Mouse (Mus musculus) midbrain, embryonic 15.5 days (tissue): Measurements from ENCODE around the gene Gm9821. TPM values are rescaled to one million over a fixed set of nuclear protein-coding genes. Genes with fewer than 3 reads are reported as not detected.
A peak's percentile ranks its signal among the peaks of the same experiment; 100 is the strongest.

Experiments
- ATAC-seq: fragments of 200-750 bp; cut with Nextera tagmentation; replicated peaks from 2 replicates; pipeline ENCODE4 v1.8.0; 2017; ENCODE audit warnings: moderate TSS enrichment
- H3K27ac ChIP-seq: fragments of 300-500 bp; sonication (generic); 2 replicates; pipeline ENCODE4 v1.5.1; 2015; ENCODE audit warnings: mild to moderate bottlenecking, inconsistent platforms
- H3K27me3 ChIP-seq: fragments of 300-500 bp; sonication (generic); replicated peaks from 2 replicates; pipeline ENCODE4 v1.6.1; 2015; ENCODE audit warnings: inconsistent platforms
- H3K36me3 ChIP-seq: fragments of 300-500 bp; sonication (generic); replicated peaks from 2 replicates; pipeline ENCODE4 v1.6.1; 2015; ENCODE audit warnings: inconsistent platforms
- H3K4me1 ChIP-seq: fragments of 300-500 bp; sonication (generic); 2 replicates; pipeline ENCODE4 v1.6.1; 2015; ENCODE audit warnings: inconsistent platforms
- H3K4me2 ChIP-seq: fragments of 300-500 bp; sonication (generic); 2 replicates; pipeline ENCODE4 v1.6.1; 2015; ENCODE audit warnings: inconsistent platforms, mild to moderate bottlenecking, moderate library complexity
- H3K4me3 ChIP-seq: fragments of 300-500 bp; sonication (generic); 2 replicates; pipeline ENCODE4 v1.5.1; 2015; ENCODE audit warnings: mild to moderate bottlenecking, inconsistent platforms
- H3K9ac ChIP-seq: fragments of 300-500 bp; sonication (generic); 2 replicates; pipeline ENCODE4 v1.6.1; 2015; ENCODE audit warnings: mild to moderate bottlenecking, inconsistent platforms
- H3K9me3 ChIP-seq: fragments of 300-500 bp; sonication (generic); 2 replicates; pipeline ENCODE4 v1.6.1; 2016; ENCODE audit warnings: inconsistent platforms
- WGBS: fragments of 180-500 bp; shearing (Covaris S2); methylation state at CpG from one replicate; pipeline ENCODE4 v1.1.7; 2015; ENCODE audit warnings: mixed read lengths; 5-methylcytosine and 5-hydroxymethylcytosine counted together
- polyA plus RNA-seq: library from polyadenylated mRNA; unstranded; fragments of >200 nt; fragmentation: Nextera tagmentation; extraction: Ambion mirVana; gene quantifications from 2 replicates; pipeline ENCODE4 v1.2.1, GENCODE M21; 2015

Gene Gm9821
- polyA plus RNA-seq, 1 experiment from 2014 or later: 0.31 TPM

GRCm38 (mm10) chr2:91917096-91917495, 28.4 kb upstream of the Gm9821 start:
- no peak overlapping the region for H3K4me2 ChIP-seq
- H3K4me1 ChIP-seq: peaks cover 12% of the 10 kb centered on the region
- 92% methylated on average over 7 of the region's 7 CpGs for WGBS
- peaks cover 40% of the 10 kb centered on the region for H3K36me3 ChIP-seq
- H3K27ac ChIP-seq: no peak overlapping the region
- H3K9me3 ChIP-seq: no peaks in the 10 kb centered on the region
- H3K4me3 ChIP-seq: no peak overlapping the region
- ATAC-seq: no peak
- H3K27me3 ChIP-seq: peaks cover 21% of the 10 kb centered on the region
- no peak overlapping the region for H3K9ac ChIP-seq

DNA sequence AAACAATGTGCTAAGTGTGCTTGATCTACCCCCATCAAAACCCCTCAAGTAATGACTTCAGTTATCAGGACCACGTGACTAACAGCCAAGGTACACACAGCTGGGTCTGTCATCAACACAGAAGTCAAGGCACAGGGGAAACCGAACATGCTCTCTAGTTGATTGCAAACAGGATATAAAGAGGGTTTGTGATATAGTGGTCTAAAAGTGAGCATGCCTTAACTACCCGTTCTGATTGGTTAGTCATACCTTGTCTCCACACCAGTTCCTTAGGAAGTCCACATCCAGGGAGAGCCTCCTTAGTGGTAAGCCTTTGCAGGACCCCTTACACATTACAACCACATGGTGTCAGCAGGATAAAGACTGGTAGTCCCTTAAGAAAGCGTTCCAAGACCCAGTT, 25.4 kb upstream of the Gm9821 start:
- Histone ChIP-seq H3K27ac (no peak overlapping the region), H3K36me3 (peaks cover 25% of the 10 kb centered on the region), H3K27me3 (peaks cover 49% of the 10 kb centered on the region), H3K4me2 (no peak overlapping the region), H3K9me3 (no peaks in the 10 kb centered on the region), H3K4me1 (peaks cover 27% of the 10 kb centered on the region), H3K4me3 (no peak overlapping the region), H3K9ac (no peak overlapping the region)
- ATAC-seq: no peak
- 83% methylated on average over 4 of the region's 4 CpGs for WGBS

- Histone ChIP-seq H3K27me3 (peaks cover 56% of the 10 kb centered on the region), H3K9me3 (no peaks in the 10 kb centered on the region), H3K4me2 (peak overlapping the region; percentile 95), H3K36me3 (peaks cover 25% of the 10 kb centered on the region), H3K4me1 (peaks cover 27% of the 10 kb centered on the region), H3K27ac (no peak overlapping the region), H3K9ac (peak overlapping the region; percentile 52), H3K4me3 (peak overlapping the region; percentile 73)
- peak; percentile 27 for ATAC-seq
- 6% methylated on average over 31 of the region's 31 CpGs for WGBS
These were observed 24.2 kb upstream of the Gm9821 start for GRCm38 (mm10) chr2:91921181-91921789.

DNA sequence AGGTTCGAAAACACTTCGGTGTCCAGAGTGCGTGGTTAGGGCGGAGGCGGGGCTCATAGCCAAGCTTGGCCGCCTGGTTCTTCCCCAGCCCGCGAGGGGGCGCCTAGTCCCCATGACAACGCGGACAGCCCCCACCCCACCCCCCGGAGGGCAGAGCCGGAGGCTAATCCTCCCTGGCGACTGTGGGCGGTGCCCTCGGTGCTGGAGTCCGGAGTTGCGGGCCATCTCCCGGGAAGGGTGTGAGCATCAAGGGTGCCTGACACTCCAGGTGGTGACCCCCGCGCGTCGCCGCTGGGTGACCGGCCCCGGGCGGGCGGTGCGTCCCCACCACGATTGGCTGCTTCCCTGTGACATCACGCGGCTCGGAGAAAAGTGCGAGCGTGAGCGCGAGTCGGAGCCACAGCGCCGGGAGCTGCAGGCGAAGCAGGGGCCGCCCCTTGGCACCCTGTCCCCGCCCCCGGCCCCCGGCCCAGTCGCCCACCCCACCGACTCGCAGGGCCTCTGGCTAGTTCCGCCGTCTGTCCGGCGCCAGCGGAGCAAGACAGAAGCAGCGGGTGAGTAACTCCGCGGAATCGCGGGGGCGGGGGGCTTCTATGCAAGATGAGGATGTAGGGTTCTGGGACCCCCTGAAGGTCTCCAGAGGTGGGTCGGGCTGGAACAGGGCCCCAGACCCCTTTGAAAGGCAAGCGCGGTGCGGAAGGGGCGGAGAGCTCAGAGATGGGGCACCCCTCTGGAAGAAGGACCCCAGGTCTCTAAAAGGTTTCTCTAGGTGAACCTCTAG, 23.5 kb upstream of the Gm9821 start:
- no peaks in the 10 kb centered on the region for H3K9me3 ChIP-seq

GRCm38 (mm10) chr2:91922586-91923414, 22.7 kb upstream of the Gm9821 start:
- Histone ChIP-seq H3K27me3 (peaks cover 56% of the 10 kb centered on the region), H3K4me2 (peak overlapping the region; percentile 95), H3K9me3 (no peaks in the 10 kb centered on the region), H3K4me1 (peaks cover 27% of the 10 kb centered on the region), H3K36me3 (peaks cover 15% of the 10 kb centered on the region), H3K27ac (no peak overlapping the region), H3K9ac (no peak overlapping the region), H3K4me3 (peak overlapping the region; percentile 73)
- 0 out of 2 replicates have a peak, but pooled peaks have one; percentile 3 for ATAC-seq
- 2% methylated on average over 37 of the region's 37 CpGs for WGBS

More for the DNA sequence above, 23.5 kb upstream of the Gm9821 start:
- WGBS: under 1% methylated on average over 64 of the region's 64 CpGs
- Histone ChIP-seq H3K27me3 (peaks cover 56% of the 10 kb centered on the region), H3K27ac (no peak overlapping the region), H3K4me1 (peaks cover 27% of the 10 kb centered on the region), H3K36me3 (peaks cover 20% of the 10 kb centered on the region), H3K9ac (peak overlapping the region; percentile 52), H3K4me2 (peak overlapping the region; percentile 95), H3K4me3 (peak overlapping the region; percentile 73)
- peak; percentile 69 for ATAC-seq

DNA sequence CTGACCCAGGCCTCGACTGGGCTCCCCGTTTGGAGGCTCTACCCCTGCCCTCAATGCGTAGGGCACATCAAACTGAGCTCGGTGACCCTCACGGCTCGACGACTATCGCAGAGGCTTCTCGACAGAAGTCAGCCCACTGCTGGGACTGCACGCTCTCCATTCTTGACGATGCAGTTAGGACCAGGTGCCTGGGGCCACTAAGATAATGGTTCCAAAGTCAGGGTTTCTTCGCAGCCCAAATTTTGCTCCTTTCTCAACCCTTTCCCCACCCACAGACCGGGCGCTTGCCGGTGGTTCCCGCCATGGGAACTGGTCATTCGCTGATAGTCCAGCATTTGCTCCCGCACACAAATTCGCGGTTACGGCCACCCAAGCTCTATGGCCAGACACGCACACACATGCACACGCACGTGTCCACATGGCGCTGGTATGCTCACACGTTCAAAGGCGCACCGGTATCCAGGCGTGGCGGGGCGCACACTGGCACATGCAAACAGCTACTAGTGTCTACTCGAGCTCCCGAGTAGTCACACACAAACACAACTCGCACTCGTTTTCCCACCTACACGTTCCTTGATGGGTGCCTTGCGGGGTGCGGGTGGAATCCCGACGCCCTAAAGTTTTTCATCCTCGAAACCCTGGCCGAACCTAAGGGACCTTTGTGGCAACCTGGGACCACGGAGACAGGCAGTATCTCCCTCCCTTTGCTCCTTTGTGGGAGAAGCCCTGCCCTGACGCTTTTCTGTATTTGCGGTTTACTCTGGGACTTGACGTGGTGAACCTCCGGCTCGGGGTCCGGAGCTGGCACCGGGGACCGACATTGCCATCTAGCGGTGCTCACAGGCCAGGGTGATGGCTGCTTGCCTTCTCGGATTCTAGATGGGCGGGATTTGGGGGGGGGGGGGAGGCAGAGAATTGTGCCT, 21.8 kb upstream of the Gm9821 start:
- no peak for ATAC-seq
- Histone ChIP-seq H3K4me2 (peak overlapping the region; percentile 95), H3K27me3 (peaks cover 56% of the 10 kb centered on the region), H3K27ac (no peak overlapping the region), H3K36me3 (peaks cover 8% of the 10 kb centered on the region; the same call in 1 of the 2 replicates), H3K9ac (no peak overlapping the region), H3K9me3 (no peaks in the 10 kb centered on the region), H3K4me1 (peaks cover 27% of the 10 kb centered on the region), H3K4me3 (peak overlapping the region; percentile 24)
- 2% methylated on average over 54 of the region's 54 CpGs for WGBS

GRCm38 (mm10) chr2:91924726-91925125, 20.8 kb upstream of the Gm9821 start:
- Histone ChIP-seq H3K4me2 (no peak overlapping the region), H3K4me1 (peaks cover 28% of the 10 kb centered on the region), H3K9me3 (no peaks in the 10 kb centered on the region), H3K27me3 (peaks cover 56% of the 10 kb centered on the region), H3K27ac (no peak overlapping the region), H3K4me3 (no peak overlapping the region), H3K9ac (no peak overlapping the region), H3K36me3 (0 out of 2 replicates have a peak, but pooled peaks cover under 1% of the 10 kb centered on the region)
- WGBS: 50% methylated on average over 1 of the region's 1 CpGs
- no peak for ATAC-seq

- Histone ChIP-seq H3K27me3 (peaks cover 52% of the 10 kb centered on the region), H3K4me3 (no peak overlapping the region), H3K36me3 (no peaks in the 10 kb centered on the region), H3K4me1 (peaks cover 33% of the 10 kb centered on the region), H3K27ac (no peak overlapping the region), H3K9ac (no peak overlapping the region), H3K9me3 (no peaks in the 10 kb centered on the region), H3K4me2 (no peak overlapping the region)
- WGBS: 91% methylated on average over 15 of the region's 15 CpGs
- ATAC-seq: no peak
These were observed 20.1 kb upstream of the Gm9821 start for GRCm38 (mm10) chr2:91925442-91925841.

- Histone ChIP-seq H3K4me3 (no peak within 1 kb of the TSS), H3K27me3 (peaks cover 36% of the 10 kb centered on the region), H3K9ac (no peak within 1 kb of the TSS), H3K9me3 (no peaks in the 10 kb centered on the region), H3K36me3 (no peaks in the 10 kb centered on the region), H3K27ac (no peak within 1 kb of the TSS), H3K4me2 (no peak within 1 kb of the TSS), H3K4me1 (peaks cover 38% of the 10 kb centered on the region)
- no peak for ATAC-seq
- 98% methylated on average over 3 of the region's 3 CpGs for WGBS
These were observed 18.6 kb upstream of the Gm9821 start, which contains the start of gene Chrm4 for GRCm38 (mm10) chr2:91926949-91927348. Gene Chrm4, plus strand, starts transcription at chr2:91927249.

GRCm38 (mm10) chr2:91927826-91928533, 17.5 kb upstream of the Gm9821 start:
- H3K4me2 ChIP-seq: no peak overlapping the region
- no peaks in the 10 kb centered on the region for H3K9me3 ChIP-seq
- ATAC-seq: no peak
- no peak overlapping the region for H3K9ac ChIP-seq
- WGBS: 47% methylated on average over 34 of the region's 34 CpGs
- no peaks in the 10 kb centered on the region for H3K36me3 ChIP-seq
- H3K4me1 ChIP-seq: peaks cover 41% of the 10 kb centered on the region
- H3K4me3 ChIP-seq: no peak overlapping the region
- no peak overlapping the region for H3K27ac ChIP-seq
- H3K27me3 ChIP-seq: peaks cover 27% of the 10 kb centered on the region
